Mouse (Mus musculus) effector memory CD4-positive, alpha-beta T cell, adult 5 months (primary cell): ENCODE results near the gene Slc39a12. TPM values are rescaled to one million over a fixed set of nuclear protein-coding genes. Genes with fewer than 3 reads are reported as not detected.

ENCODE experiments used
- polyA plus RNA-seq: library from polyadenylated mRNA; unstranded; fragments of 100-300 nt; shearing (Covaris generic); gene quantifications from one replicate; pipeline ENCODE4 v1.2.1, GENCODE M21; 2017

Slc39a12 gene
- polyA plus RNA-seq, result not detected

DNA sequence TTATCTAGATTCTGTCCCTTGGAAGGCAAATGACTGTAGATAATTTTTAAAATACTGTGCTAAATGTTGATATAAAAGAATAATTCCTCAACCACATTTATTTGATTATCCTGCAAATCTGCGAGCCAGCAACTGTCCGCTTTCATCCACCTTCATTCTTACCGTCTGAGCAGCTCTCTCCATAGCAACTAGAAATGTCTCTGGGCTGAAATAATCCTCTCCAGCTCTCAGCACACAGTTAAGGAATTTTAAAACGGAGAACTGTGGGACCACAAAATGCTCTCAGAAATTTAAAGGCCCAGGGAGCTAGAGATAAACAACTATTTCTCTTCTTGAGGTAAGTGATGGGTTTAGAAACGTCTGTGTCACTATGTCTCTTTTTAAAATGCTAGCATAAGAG, at the start of gene Slc39a12:
TSS of gene Slc39a12 (plus strand) at position 155 of the 400 bp plus-strand sequence.

Other genes starting within 250 kb of the Slc39a12 start
- gene Tmem236, start 213.8 kb upstream of the Slc39a12 start, polyA plus RNA-seq, result not detected
- gene Mrc1, start 158.9 kb upstream of the Slc39a12 start, polyA plus RNA-seq, result not detected
- 0.25 TPM for gene Cacnb2, start 214.8 kb downstream of the Slc39a12 start, polyA plus RNA-seq